Mouse (Mus musculus): ENCODE data around the gene Plk1.

The Plk1 gene

GRCm38 (mm10) chr7:122158915-122159902 lies at the start of gene Plk1:
Gene Plk1, plus strand, starts transcription at chr7:122159439.
- peak; percentile 59 for DNase-seq (ENCODE audit: low spot score)

- DNase-seq (ENCODE audit: low spot score) = no peak
These were observed 35.7 kb upstream of the Plk1 start for GRCm38 (mm10) chr7:122123518-122123917.

GRCm38 (mm10) chr7:122125636-122126035 lies 33.6 kb upstream of the Plk1 start:
- DNase-seq (ENCODE audit: low spot score) = no peak

- no peak for DNase-seq (ENCODE audit: low spot score)
These were observed 32.3 kb upstream of the Plk1 start for GRCm38 (mm10) chr7:122126946-122127345.

- DNase-seq (ENCODE audit: low spot score) = no peak
These were observed 27.4 kb upstream of the Plk1 start for GRCm38 (mm10) chr7:122131834-122132233.

GRCm38 (mm10) chr7:122132497-122133337 lies 26.5 kb upstream of the Plk1 start, which contains the start of the genes Palb2 and Dctn5:
Gene Palb2, minus strand, starts transcription at chr7:122132985.
Gene Dctn5, plus strand, starts transcription at chr7:122133041.
- DNase-seq (ENCODE audit: low spot score) = peak; percentile 98

GRCm38 (mm10) chr7:122133338-122133625 lies 26.0 kb upstream of the Plk1 start:
- no peak for DNase-seq (ENCODE audit: low spot score)

GRCm38 (mm10) chr7:122135070-122135469 lies 24.2 kb upstream of the Plk1 start:
- no peak for DNase-seq (ENCODE audit: low spot score)

GRCm38 (mm10) chr7:122137071-122137470 lies 22.2 kb upstream of the Plk1 start:
- no peak for DNase-seq (ENCODE audit: low spot score)

- no peak for DNase-seq (ENCODE audit: low spot score)
These were observed 21.0 kb upstream of the Plk1 start for GRCm38 (mm10) chr7:122138190-122138589.

GRCm38 (mm10) chr7:122140991-122141390 lies 18.2 kb upstream of the Plk1 start:
- no peak for DNase-seq (ENCODE audit: low spot score)

- no peak for DNase-seq (ENCODE audit: low spot score)
These were observed 6.8 kb upstream of the Plk1 start for GRCm38 (mm10) chr7:122152473-122152872.

GRCm38 (mm10) chr7:122158488-122158887 lies 751 bp upstream of the Plk1 start:
- no peak for DNase-seq (ENCODE audit: low spot score)

GRCm38 (mm10) chr7:122160037-122160436 lies 798 bp downstream of the Plk1 start:
- DNase-seq (ENCODE audit: low spot score) = no peak

GRCm38 (mm10) chr7:122163766-122164165 lies 4.5 kb downstream of the Plk1 start:
- no peak for DNase-seq (ENCODE audit: low spot score)

- no peak for DNase-seq (ENCODE audit: low spot score)
These were observed 8.0 kb downstream of the Plk1 start for GRCm38 (mm10) chr7:122167203-122167602.

- no peak for DNase-seq (ENCODE audit: low spot score)
These were observed 11.5 kb downstream of the Plk1 start for GRCm38 (mm10) chr7:122170705-122171104.

GRCm38 (mm10) chr7:122171613-122172012 lies 12.4 kb downstream of the Plk1 start:
- no peak for DNase-seq (ENCODE audit: low spot score)

- no peak for DNase-seq (ENCODE audit: low spot score)
These were observed 21.5 kb downstream of the Plk1 start for GRCm38 (mm10) chr7:122180720-122181119.

- no peak for DNase-seq (ENCODE audit: low spot score)
These were observed 25.3 kb downstream of the Plk1 start for GRCm38 (mm10) chr7:122184569-122184968.

GRCm38 (mm10) chr7:122186043-122186442 lies 26.8 kb downstream of the Plk1 start, which contains the start of gene Ern2:
Gene Ern2, minus strand, starts transcription at chr7:122186207.
- no peak for DNase-seq (ENCODE audit: low spot score)

GRCm38 (mm10) chr7:122189484-122189883 lies 30.2 kb downstream of the Plk1 start:
- peak; percentile 33 for DNase-seq (ENCODE audit: low spot score)

- no peak for DNase-seq (ENCODE audit: low spot score)
These were observed 31.9 kb downstream of the Plk1 start for GRCm38 (mm10) chr7:122191097-122191496.
